Mouse (Mus musculus) lung, embryonic 16.5 days (tissue): ENCODE results near the gene Tenm4. TPM values are rescaled to one million over a fixed set of nuclear protein-coding genes. Genes with fewer than 3 reads are reported as not detected.

Experiments
- ATAC-seq: fragments of 200-750 bp; cut with Nextera tagmentation; 2 replicates; pipeline ENCODE4 v1.8.0; 2017; ENCODE audit warnings: low read depth, mild to moderate bottlenecking, moderate library complexity
- H3K27ac ChIP-seq: fragments of 300-500 bp; sonication (generic); 2 replicates; pipeline ENCODE4 v1.5.1; 2014; ENCODE audit warnings: mild to moderate bottlenecking, control low read depth, low read length
- H3K27me3 ChIP-seq: fragments of 300-500 bp; sonication (generic); 2 replicates; pipeline ENCODE4 v1.6.1; 2014; ENCODE audit warnings: low read depth, low read length, mixed read lengths; ENCODE audit not compliant: control insufficient read depth, insufficient read depth
- H3K36me3 ChIP-seq: fragments of 300-500 bp; sonication (generic); 2 replicates; pipeline ENCODE4 v1.6.1; 2014; ENCODE audit warnings: low read length; ENCODE audit not compliant: control insufficient read depth, insufficient read depth
- H3K4me1 ChIP-seq: fragments of 300-500 bp; sonication (generic); replicated peaks from 2 replicates; pipeline ENCODE4 v1.6.1; 2014; ENCODE audit warnings: low read length, mixed read lengths; ENCODE audit not compliant: control insufficient read depth, insufficient read depth
- H3K4me2 ChIP-seq: fragments of 300-500 bp; sonication (generic); 2 replicates; pipeline ENCODE4 v1.6.1; 2014; ENCODE audit warnings: low read depth, low read length, control low read depth
- H3K4me3 ChIP-seq: fragments of 300-500 bp; sonication (generic); 2 replicates; pipeline ENCODE4 v1.5.1; 2014; ENCODE audit warnings: mild to moderate bottlenecking, low read length, control low read depth
- H3K9ac ChIP-seq: fragments of 300-500 bp; sonication (generic); 2 replicates; pipeline ENCODE4 v1.6.1; 2014; ENCODE audit warnings: low read length, control low read depth
- H3K9me3 ChIP-seq: fragments of 300-500 bp; sonication (generic); 2 replicates; pipeline ENCODE4 v1.6.1; 2016; ENCODE audit warnings: low read length; ENCODE audit not compliant: control insufficient read depth
- WGBS: fragments of 180-500 bp; shearing (Covaris S2); extraction: QIAGEN DNeasy Blood & Tissue Kit; methylation state at CpG from one replicate; pipeline ENCODE4 v1.1.7; 2014; 5-methylcytosine and 5-hydroxymethylcytosine counted together
- polyA plus RNA-seq: library from polyadenylated mRNA; unstranded; fragments of >200 nt; fragmentation: Nextera tagmentation; extraction: Ambion mirVana; gene quantifications from 2 replicates; pipeline ENCODE4 v1.2.1, GENCODE M21; 2015

Gene Tenm4
- polyA plus RNA-seq, 1 experiment from 2014 or later, result 18.5 TPM

DNA sequence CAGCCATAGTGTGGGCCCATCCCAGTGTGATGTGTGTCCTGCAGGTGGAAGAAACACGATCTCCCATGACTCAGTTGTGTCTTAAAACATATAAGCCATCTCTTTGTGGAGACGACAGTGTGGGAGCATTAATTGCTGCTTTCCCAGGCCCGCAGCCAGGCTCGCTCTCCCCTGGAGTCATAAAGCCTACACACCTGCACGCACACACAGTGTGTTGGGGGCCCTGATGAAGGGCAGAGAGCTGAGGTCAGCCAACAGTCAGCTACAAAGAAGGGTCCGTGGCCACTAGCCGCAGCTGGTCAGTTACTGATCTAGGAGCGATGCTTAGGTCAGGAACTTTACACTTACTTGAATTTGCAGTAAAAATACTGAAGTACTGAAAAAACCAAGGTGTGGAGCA is 586.0 kb downstream of the Tenm4 start:
- Histone ChIP-seq H3K27ac (no peak overlapping the region), H3K4me2 (no peak overlapping the region), H3K36me3 (no peaks in the 10 kb centered on the region), H3K9ac (no peak overlapping the region), H3K9me3 (no peaks in the 10 kb centered on the region), H3K4me1 (peaks cover 15% of the 10 kb centered on the region), H3K27me3 (no peaks in the 10 kb centered on the region), H3K4me3 (no peak overlapping the region)
- WGBS, result 80% methylated on average over 8 of the region's 8 CpGs
- ATAC-seq, result no peak

GRCm38 (mm10) chr7:96760208-96760607 is 589.2 kb downstream of the Tenm4 start:
- no peaks in the 10 kb centered on the region for H3K36me3 ChIP-seq
- peaks cover 10% of the 10 kb centered on the region for H3K4me1 ChIP-seq
- WGBS, result 76% methylated on average over 6 of the region's 6 CpGs
- no peak overlapping the region for H3K4me2 ChIP-seq
- no peak overlapping the region for H3K27ac ChIP-seq
- no peaks in the 10 kb centered on the region for H3K9me3 ChIP-seq
- no peaks in the 10 kb centered on the region for H3K27me3 ChIP-seq
- no peak overlapping the region for H3K4me3 ChIP-seq
- no peak overlapping the region for H3K9ac ChIP-seq
- ATAC-seq, result no peak

GRCm38 (mm10) chr7:96761151-96761550 is 590.1 kb downstream of the Tenm4 start:
- ATAC-seq, result no peak
- Histone ChIP-seq H3K9ac (no peak overlapping the region), H3K4me3 (no peak overlapping the region), H3K36me3 (no peaks in the 10 kb centered on the region), H3K4me1 (peaks cover 10% of the 10 kb centered on the region), H3K9me3 (no peaks in the 10 kb centered on the region), H3K27ac (no peak overlapping the region), H3K27me3 (no peaks in the 10 kb centered on the region), H3K4me2 (no peak overlapping the region)
- WGBS, result 56% methylated on average over 5 of the region's 5 CpGs

GRCm38 (mm10) chr7:96765321-96765960 is 594.4 kb downstream of the Tenm4 start:
- 50% methylated on average over 15 of the region's 15 CpGs for WGBS
- Histone ChIP-seq H3K36me3 (no peaks in the 10 kb centered on the region), H3K4me2 (no peak overlapping the region), H3K27ac (no peak overlapping the region), H3K4me1 (peaks cover 5% of the 10 kb centered on the region), H3K4me3 (no peak overlapping the region), H3K9ac (0 out of 2 replicates have a peak overlapping the region, but pooled peaks have one; percentile 16), H3K9me3 (peaks cover 3% of the 10 kb centered on the region; the same call in 1 of the 2 replicates), H3K27me3 (no peaks in the 10 kb centered on the region)
- no peak for ATAC-seq

DNA sequence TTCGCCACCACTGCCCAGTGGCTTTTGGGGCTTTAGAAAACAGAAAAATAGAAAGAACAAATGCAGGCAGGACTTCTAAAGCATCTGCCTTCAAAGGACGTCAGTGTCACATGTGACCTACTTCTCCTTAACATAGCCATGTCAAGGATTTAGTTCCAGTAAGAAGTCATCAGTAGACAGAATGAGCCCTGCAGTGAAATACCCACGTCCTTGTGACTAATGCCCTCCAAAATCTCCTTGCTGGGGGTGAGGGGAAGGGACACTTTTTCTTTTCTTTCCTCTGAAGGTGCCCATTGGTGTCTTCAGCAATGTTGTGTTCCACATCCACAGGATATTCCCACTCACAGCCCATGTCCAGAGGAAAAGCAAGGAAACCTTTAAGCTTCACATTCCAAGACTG is 596.0 kb downstream of the Tenm4 start:
- 65% methylated on average over 3 of the region's 3 CpGs for WGBS
- no peak overlapping the region for H3K9ac ChIP-seq
- H3K36me3 ChIP-seq, result no peaks in the 10 kb centered on the region
- H3K4me2 ChIP-seq, result no peak overlapping the region
- peaks cover 3% of the 10 kb centered on the region; the same call in 1 of the 2 replicates for H3K9me3 ChIP-seq
- no peak overlapping the region for H3K27ac ChIP-seq
- no peak overlapping the region for H3K4me3 ChIP-seq
- no peaks in the 10 kb centered on the region for H3K27me3 ChIP-seq
- peaks cover 5% of the 10 kb centered on the region; the same call in 1 of the 2 replicates for H3K4me1 ChIP-seq
- no peak for ATAC-seq

- ATAC-seq, result no peak
- peaks cover 3% of the 10 kb centered on the region; the same call in 1 of the 2 replicates for H3K9me3 ChIP-seq
- WGBS, result 74% methylated on average over 6 of the region's 6 CpGs
- H3K27me3 ChIP-seq, result no peaks in the 10 kb centered on the region
- H3K4me2 ChIP-seq, result no peak overlapping the region
- no peak overlapping the region for H3K9ac ChIP-seq
- H3K4me1 ChIP-seq, result peaks cover 5% of the 10 kb centered on the region; the same call in 1 of the 2 replicates
- no peak overlapping the region for H3K4me3 ChIP-seq
- H3K27ac ChIP-seq, result no peak overlapping the region
- no peaks in the 10 kb centered on the region for H3K36me3 ChIP-seq
Measured at GRCm38 (mm10) chr7:96768718-96769117, 597.7 kb downstream of the Tenm4 start.

DNA sequence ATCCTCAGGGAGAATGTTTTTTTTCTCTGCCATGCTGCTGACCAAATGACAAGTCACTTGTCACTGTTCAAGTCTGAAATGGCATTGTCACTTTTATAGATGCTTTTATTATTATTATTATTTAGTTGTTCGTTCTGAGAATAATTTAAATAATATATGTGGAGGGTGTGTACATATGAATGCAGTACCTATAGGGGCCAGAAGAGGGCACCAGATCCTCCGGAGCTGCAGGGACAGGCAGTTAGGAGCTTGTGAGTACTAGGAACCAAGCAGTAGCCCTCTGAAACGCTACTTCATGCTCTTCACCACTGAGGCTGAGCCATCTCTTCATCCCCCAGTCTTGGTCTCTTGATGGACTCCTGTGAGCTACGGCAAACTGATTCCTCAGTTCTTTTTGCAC is 598.7 kb downstream of the Tenm4 start:
- Histone ChIP-seq H3K27ac (no peak overlapping the region), H3K4me1 (peaks cover 8% of the 10 kb centered on the region), H3K9me3 (peaks cover 3% of the 10 kb centered on the region; the same call in 1 of the 2 replicates), H3K4me2 (no peak overlapping the region), H3K9ac (no peak overlapping the region), H3K4me3 (no peak overlapping the region), H3K36me3 (no peaks in the 10 kb centered on the region), H3K27me3 (no peaks in the 10 kb centered on the region)
- 59% methylated on average over 4 of the region's 4 CpGs for WGBS
- no peak for ATAC-seq

DNA sequence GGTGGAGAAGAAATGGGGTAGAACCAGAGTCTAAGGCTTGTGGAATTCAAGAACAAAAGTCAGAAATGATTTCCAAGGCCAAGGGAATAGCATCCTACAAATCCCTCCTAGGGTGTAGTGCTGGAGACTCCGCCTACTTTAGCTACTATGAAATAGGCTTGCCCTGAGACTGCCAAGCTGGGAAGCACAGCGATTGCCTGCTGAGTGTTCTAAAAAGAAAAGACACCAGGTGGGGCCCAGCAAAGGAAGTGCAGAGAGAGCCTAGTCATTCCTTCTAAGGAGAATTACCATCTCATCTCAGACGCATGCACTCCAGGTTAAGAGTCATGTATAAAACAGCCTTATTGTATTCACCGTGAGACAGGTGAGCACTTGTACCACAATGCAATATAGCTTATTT is 601.9 kb downstream of the Tenm4 start:
- 76% methylated on average over 4 of the region's 4 CpGs for WGBS
- peaks cover 12% of the 10 kb centered on the region for H3K4me1 ChIP-seq
- H3K27me3 ChIP-seq, result no peaks in the 10 kb centered on the region
- no peak overlapping the region for H3K4me3 ChIP-seq
- no peak overlapping the region for H3K4me2 ChIP-seq
- H3K36me3 ChIP-seq, result no peaks in the 10 kb centered on the region
- ATAC-seq, result no peak
- H3K9me3 ChIP-seq, result peaks cover under 1% of the 10 kb centered on the region; the same call in 1 of the 2 replicates
- no peak overlapping the region for H3K27ac ChIP-seq
- no peak overlapping the region for H3K9ac ChIP-seq

DNA sequence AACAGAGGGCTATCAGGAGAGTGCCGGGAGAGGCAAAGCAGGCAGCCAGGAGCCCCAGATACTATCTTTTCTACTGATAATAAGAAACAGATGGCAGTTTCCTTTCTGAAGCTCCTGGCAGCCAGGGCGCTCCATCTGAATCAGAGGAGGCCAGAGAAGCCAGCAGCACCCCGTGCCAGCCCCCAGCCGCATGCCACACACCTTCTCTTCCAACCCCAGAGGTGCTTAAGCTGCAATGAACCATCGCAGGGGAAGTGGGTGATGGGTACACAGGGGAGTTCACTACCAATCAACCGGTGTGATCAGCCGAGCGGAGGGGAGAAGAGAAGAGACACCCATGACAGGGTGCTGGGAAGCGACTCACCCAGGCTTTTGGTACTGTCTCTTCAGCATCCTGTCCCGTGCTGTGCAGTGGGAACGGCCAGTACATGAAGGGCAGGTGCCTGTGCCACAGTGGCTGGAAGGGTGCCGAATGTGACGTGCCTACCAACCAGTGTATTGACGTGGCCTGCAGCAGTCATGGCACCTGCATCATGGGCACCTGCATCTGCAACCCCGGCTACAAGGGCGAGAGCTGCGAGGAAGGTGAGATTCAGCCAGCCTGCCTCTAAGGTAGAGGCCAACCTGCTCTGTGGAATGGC is 602.7 kb downstream of the Tenm4 start:
- no peak for ATAC-seq
- H3K4me1 ChIP-seq, result peaks cover 12% of the 10 kb centered on the region
- H3K27me3 ChIP-seq, result no peaks in the 10 kb centered on the region
- no peaks in the 10 kb centered on the region for H3K9me3 ChIP-seq
- no peak overlapping the region for H3K4me2 ChIP-seq
- 84% methylated on average over 17 of the region's 17 CpGs for WGBS
- no peak overlapping the region for H3K4me3 ChIP-seq
- H3K36me3 ChIP-seq, result no peaks in the 10 kb centered on the region
- H3K27ac ChIP-seq, result no peak overlapping the region
- H3K9ac ChIP-seq, result no peak overlapping the region
